Comparison of ENCODE assay signal across 9 mouse cellular contexts in genomic region chr12:86212693-86213470, GRCm38 (mm10). TPM values are rescaled to one million over a fixed set of nuclear protein-coding genes. Genes with fewer than 3 reads are reported as not detected.
DNase-seq lines count a peak whose midpoint lies in the region; ATAC-seq and TF ChIP-seq lines count a peak whose summit lies in the region.
"Had no signal": no experiment of that assay in that cellular context is flagged by ENCODE, and none has a peak within 500 bp of the region (broad histone marks: within the 10 kb centered on the region; RNA-seq: fewer than 3 reads in every experiment).

No protein-coding gene starts in this region.

- DNase-seq in right cerebral cortex, postnatal 14 days, result peak; percentile 37
- no peak for DNase-seq in right cerebral cortex, adult 18-20 months
- peak; percentile 45 for DNase-seq in adrenal gland, adult 2 months
- peak; percentile 86 for DNase-seq in forelimb bud, embryonic 11.5 days (ENCODE audit: low read depth, low spot score)
- peak; percentile 11 to 23 for DNase-seq in lung, adult 18-20 months
- peak; percentile 75 for DNase-seq in stomach, postnatal 0 days (ENCODE audit: low spot score)

- no peak overlapping the region for H3K4me3 ChIP-seq in stomach, postnatal 0 days (ENCODE audit: low read depth, low read length)
- no peak overlapping the region for H3K4me3 ChIP-seq in intestine, embryonic 15.5 days (replicated peaks)
- H3K4me3 ChIP-seq: erythroblast, embryonic 14.5 days; midbrain, embryonic 12.5 days had no signal

- H3K27ac ChIP-seq in stomach, postnatal 0 days (replicated peaks), result no peak overlapping the region
- no peak overlapping the region for H3K27ac ChIP-seq in intestine, embryonic 15.5 days
- H3K27ac ChIP-seq: midbrain, embryonic 12.5 days had no signal

- TF ChIP-seq CTCF in stomach, postnatal 0 days (IDR thresholded peaks at IDR 0.05; ENCODE audit: low read depth), result no peak

- ATAC-seq in stomach, postnatal 0 days (ENCODE audit: low FRiP score, low TSS enrichment), result no peak
- no peak for ATAC-seq in intestine, embryonic 15.5 days

- peaks cover 6% of the 10 kb centered on the region; the same call in 1 of the 2 replicates for H3K27me3 ChIP-seq in stomach, postnatal 0 days (ENCODE audit: control insufficient read depth, insufficient read depth, low read length)
- H3K27me3 ChIP-seq in intestine, embryonic 15.5 days (replicated peaks), result peaks cover 73% of the 10 kb centered on the region

- no peaks in the 10 kb centered on the region for H3K36me3 ChIP-seq in stomach, postnatal 0 days (ENCODE audit: control insufficient read depth, insufficient read depth, low read length)
- H3K36me3 ChIP-seq in intestine, embryonic 15.5 days, result no peaks in the 10 kb centered on the region
- H3K36me3 ChIP-seq: midbrain, embryonic 12.5 days had no signal

- H3K4me1 ChIP-seq in stomach, postnatal 0 days (replicated peaks; ENCODE audit: control insufficient read depth, insufficient read depth), result no peaks in the 10 kb centered on the region
- 0 out of 2 replicates have a peak, but pooled peaks cover 2% of the 10 kb centered on the region for H3K4me1 ChIP-seq in intestine, embryonic 15.5 days (replicated peaks)

- no peak overlapping the region for H3K4me2 ChIP-seq in stomach, postnatal 0 days (replicated peaks; ENCODE audit: low read depth)
- H3K4me2 ChIP-seq in intestine, embryonic 15.5 days (replicated peaks), result no peak overlapping the region
- H3K4me2 ChIP-seq: midbrain, embryonic 12.5 days had no signal

- no peak for TF ChIP-seq EP300 in stomach, postnatal 0 days (optimal IDR thresholded peaks at IDR 0.05)

- no peak overlapping the region for H3K9ac ChIP-seq in stomach, postnatal 0 days (ENCODE audit: low read length)
- no peak overlapping the region for H3K9ac ChIP-seq in intestine, embryonic 15.5 days
- H3K9ac ChIP-seq: midbrain, embryonic 12.5 days had no signal

- WGBS in stomach, postnatal 0 days, result 38% methylated on average over 15 of the region's 15 CpGs
- 39% methylated on average over 15 of the region's 15 CpGs for WGBS in intestine, embryonic 15.5 days

- no peaks in the 10 kb centered on the region for H3K9me3 ChIP-seq in stomach, postnatal 0 days (ENCODE audit: control insufficient read depth, low read length)
- H3K9me3 ChIP-seq in intestine, embryonic 15.5 days, result no peaks in the 10 kb centered on the region
- H3K9me3 ChIP-seq: midbrain, embryonic 12.5 days had no signal

RNA-seq across cellular contexts. Expression of gene Gpatch2l, which starts 28.8 kb away (rescaled TPM):
- total RNA-seq in adrenal gland, adult 2 months (2021), result 10 to 100 TPM; 17.6 to 18.6 TPM
- polyA plus RNA-seq in adrenal gland, adult 2 months (2012; rRNA removed), result 5.7 and 7.0 TPM in 2 replicates
- 6.8 and 7.9 TPM in 2 replicates for polyA plus RNA-seq in stomach, postnatal 0 days (2015; fragmentation: Nextera tagmentation; extraction: Ambion mirVana)
- polyA plus RNA-seq in intestine, embryonic 15.5 days (2015; fragmentation: Nextera tagmentation; extraction: Ambion mirVana), result 10.7 and 11.5 TPM in 2 replicates
